Mouse (Mus musculus) liver, postnatal 0 days (tissue): Measurements from ENCODE around the gene Ube2u.

Source experiments
- CTCF ChIP-seq: sonication (generic); IDR thresholded peaks from 2 replicates; pipeline ENCODE4 v1.5.1; 2016; ENCODE audit warnings: antibody characterized with exemption, low read depth
- EP300 ChIP-seq: IDR thresholded peaks from 2 replicates; pipeline ENCODE4 v1.6.1; 2016; ENCODE audit warnings: antibody characterized with exemption, low read depth, mild to moderate bottlenecking

DNA sequence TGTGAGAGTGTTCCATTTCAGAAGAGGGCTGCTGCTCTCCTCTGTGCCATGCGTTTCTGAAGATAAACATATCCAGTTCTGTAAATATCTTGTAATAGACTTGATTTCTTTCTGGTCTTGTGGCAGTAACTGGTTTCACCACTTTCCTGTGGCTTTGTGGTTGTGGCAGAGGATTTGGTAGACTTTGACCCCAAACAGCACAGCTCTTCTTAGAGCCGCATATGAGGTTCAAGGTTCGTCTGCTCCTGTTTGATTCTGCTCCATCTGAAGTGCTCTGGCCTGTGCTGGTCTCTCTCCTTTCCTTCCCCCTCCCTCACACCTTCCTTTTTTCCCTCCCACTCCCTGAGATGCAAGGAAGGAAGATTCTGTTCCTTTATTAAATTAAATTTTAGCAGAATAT, 60.8 kb downstream of the Ube2u start:
- TF ChIP-seq CTCF (no peak), EP300 (no peak)
